Mouse (Mus musculus) adrenal gland, postnatal 25 days (tissue): ENCODE measurements around the gene Hira. TPM values are rescaled to one million over a fixed set of nuclear protein-coding genes. Genes with fewer than 3 reads are reported as not detected.

ENCODE experiments used
- total RNA-seq: library from RNA; stranded (reverse); gene quantifications from 2 replicates; pipeline ENCODE4 v1.2.3, GENCODE M21; 2021

Hira gene
- total RNA-seq, 1 experiment from 2014 or later, result 44.3 TPM

Other genes with a start within 250 kb of the Hira start
- 8.4 and 11.4 TPM in 2 replicates for gene Sept5, start 247.1 kb upstream of the Hira start, total RNA-seq
- gene Cldn5, start 100.2 kb upstream of the Hira start, total RNA-seq, result 15.2 and 23.3 TPM in 2 replicates
- gene Ufd1, start 65.3 kb upstream of the Hira start, total RNA-seq, result 95.5 and 124 TPM in 2 replicates
- 11.1 and 14.0 TPM in 2 replicates for gene Cdc45, start 65.0 kb upstream of the Hira start, total RNA-seq
- gene 2510002D24Rik, start 40.5 kb upstream of the Hira start, total RNA-seq, result 15.5 and 24.3 TPM in 2 replicates
- gene Gm28539, start 40.5 kb upstream of the Hira start, total RNA-seq, result 3.8 and 4.6 TPM in 2 replicates
- 57.3 and 64.7 TPM in 2 replicates for gene Mrpl40, start 175 bp upstream of the Hira start, total RNA-seq